Mouse (Mus musculus): Measurements from ENCODE around the gene Elmo1.

Elmo1 gene

GRCm38 (mm10) chr13:20090133-20090710 lies at the start of gene Elmo1:
Gene Elmo1 (plus strand): TSS chr13:20090596.
- DNase-seq (ENCODE audit: low read depth, low spot score) = peak; percentile 93

GRCm38 (mm10) chr13:20041169-20041830 lies 49.1 kb upstream of the Elmo1 start:
- no peak for DNase-seq (ENCODE audit: low read depth, low spot score)

- DNase-seq (ENCODE audit: low read depth, low spot score) = no peak
These were observed 47.5 kb upstream of the Elmo1 start for GRCm38 (mm10) chr13:20042856-20043255.

DNA sequence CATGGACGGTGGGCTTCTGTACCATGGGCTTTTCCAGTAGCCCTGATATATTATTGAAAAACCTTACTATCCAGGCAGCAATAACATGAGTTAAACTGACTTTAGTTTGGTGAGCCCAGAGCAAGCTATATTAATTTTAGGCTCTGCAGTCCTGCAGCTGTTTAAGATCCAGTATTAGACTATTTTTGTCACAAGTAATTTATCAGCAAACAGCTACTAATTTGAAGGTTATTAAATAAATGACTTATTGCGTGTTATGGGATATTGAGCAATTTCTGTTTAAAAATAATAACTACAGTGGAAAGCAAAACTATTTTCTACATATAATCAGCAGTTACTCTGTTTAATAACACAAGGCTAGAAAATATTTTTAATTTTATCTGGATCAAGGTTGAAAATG lies 45.0 kb upstream of the Elmo1 start:
- no peak for DNase-seq (ENCODE audit: low read depth, low spot score)

GRCm38 (mm10) chr13:20045836-20046235 lies 44.6 kb upstream of the Elmo1 start:
- no peak for DNase-seq (ENCODE audit: low read depth, low spot score)

- DNase-seq (ENCODE audit: low read depth, low spot score) = no peak
These were observed 44.0 kb upstream of the Elmo1 start for GRCm38 (mm10) chr13:20046406-20046805.

- peak; percentile 19 for DNase-seq (ENCODE audit: low read depth, low spot score)
These were observed 42.2 kb upstream of the Elmo1 start for GRCm38 (mm10) chr13:20047926-20048836.

DNA sequence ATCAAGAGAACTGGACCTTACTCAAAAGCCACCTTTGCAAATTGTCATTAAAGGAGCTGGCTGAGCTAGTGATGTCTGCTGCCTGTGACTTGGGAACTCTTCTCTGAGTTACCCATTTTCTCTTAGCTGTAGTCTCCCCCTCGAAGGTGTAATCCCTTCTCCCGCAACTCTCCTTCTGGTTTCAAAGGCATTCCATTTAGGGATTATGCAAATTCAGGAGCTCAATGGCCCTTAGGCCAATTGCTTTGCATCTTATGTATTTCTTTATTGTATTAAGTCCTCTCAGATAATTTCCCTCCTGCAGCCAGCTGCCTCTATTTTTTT lies 41.6 kb upstream of the Elmo1 start:
- DNase-seq (ENCODE audit: low read depth, low spot score) = no peak

GRCm38 (mm10) chr13:20049654-20050053 lies 40.7 kb upstream of the Elmo1 start:
- peak; percentile 72 for DNase-seq (ENCODE audit: low read depth, low spot score)

DNA sequence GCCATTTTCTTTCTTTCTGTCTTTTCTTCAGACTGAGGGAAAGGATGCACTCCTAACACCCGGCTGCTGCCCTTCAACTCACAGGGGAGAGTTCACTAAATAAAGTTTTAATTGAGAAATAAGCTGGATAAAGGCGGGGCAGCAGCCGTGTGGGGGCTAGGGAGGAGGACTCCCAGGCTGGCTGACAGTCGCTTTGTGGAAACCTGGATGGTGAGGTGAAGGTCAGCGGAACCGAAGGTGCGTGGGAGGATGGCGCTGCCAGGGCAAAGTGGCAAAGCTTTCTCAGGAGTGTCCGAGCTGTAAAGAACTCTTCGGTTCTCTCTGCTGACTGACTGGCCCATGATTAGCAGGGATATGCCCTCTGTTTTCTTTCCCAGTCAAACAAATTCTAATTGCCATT lies 40.2 kb upstream of the Elmo1 start:
- DNase-seq (ENCODE audit: low read depth, low spot score) = no peak

GRCm38 (mm10) chr13:20057926-20058325 lies 32.5 kb upstream of the Elmo1 start:
- no peak for DNase-seq (ENCODE audit: low read depth, low spot score)

DNA sequence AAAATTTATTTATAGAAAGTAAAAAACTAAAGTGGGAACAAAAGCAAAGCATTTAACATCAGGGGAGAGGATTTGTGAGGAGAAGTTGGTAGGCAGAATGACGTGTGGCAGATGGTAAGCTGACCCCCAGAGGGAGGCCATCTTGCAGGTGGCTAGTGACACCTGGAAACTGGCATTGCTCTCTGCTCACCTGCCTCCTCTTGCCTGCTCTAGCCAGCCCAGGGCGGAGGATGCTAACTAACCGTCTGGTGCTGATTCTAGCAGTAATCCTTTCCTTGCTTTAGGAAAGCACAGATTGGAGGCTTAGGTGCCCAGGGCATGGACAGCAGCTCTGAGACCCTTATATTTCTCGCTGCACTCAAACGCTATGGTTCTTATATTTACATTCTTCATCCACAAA lies 29.4 kb upstream of the Elmo1 start:
- DNase-seq (ENCODE audit: low read depth, low spot score) = no peak

GRCm38 (mm10) chr13:20063331-20063730 lies 27.1 kb upstream of the Elmo1 start:
- DNase-seq (ENCODE audit: low read depth, low spot score) = no peak

DNA sequence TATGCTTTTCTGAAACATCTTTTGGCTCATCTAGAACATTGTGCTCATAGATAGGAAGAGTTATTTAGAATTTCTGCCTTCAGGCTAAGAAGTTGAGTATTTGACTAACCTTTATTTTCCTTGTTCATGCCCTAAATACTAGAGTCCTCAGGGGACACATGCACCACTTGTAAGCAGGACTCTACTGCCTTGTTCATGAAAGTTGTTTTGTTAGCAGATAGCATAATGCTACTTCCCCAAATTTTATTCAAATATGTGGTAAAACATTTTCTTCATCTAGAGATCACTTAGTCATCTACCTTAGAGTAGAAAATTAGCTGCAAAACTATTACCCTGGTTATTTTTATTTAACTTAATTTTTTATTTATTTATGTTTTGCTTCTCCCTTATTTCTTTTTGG lies 18.4 kb upstream of the Elmo1 start:
- peak; percentile 73 for DNase-seq (ENCODE audit: low read depth, low spot score)

DNA sequence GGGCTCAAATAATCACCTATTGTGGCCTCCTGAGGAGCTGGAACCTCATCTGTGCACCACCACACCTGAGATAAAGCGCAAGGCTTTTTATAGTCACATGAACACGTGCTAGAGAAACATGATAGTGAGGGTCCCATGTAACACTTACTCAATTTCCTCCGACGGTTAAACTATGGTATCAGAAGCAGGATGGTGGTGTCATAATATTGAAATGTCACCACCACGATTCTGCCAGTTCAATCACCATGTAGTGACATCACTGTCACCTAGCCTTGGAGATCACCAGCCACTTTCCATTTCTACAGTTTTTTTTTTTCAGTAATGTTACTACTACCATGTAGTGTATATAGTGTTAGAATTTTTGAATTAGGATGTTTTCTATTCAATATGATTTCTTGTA lies 17.4 kb upstream of the Elmo1 start:
- no peak for DNase-seq (ENCODE audit: low read depth, low spot score)

DNA sequence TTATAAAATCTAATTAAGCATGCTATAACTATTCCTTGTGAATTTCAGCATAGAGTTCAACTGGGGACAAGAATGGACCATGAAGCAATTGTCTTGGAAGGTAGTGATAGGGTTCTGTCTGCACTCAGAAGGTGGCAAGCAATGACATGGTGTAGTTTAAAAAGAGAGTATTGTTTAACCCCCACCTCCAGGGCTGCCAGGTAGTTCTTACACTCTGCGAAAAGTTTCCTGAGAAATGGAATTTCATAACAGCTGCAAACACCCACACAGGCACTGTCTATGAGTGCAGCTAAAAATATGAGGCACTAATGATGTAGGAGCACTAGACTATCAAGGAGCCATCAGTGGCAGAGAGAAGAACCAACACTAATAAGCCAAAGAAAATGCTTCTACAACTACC lies 13.9 kb upstream of the Elmo1 start:
- no peak for DNase-seq (ENCODE audit: low read depth, low spot score)

- DNase-seq (ENCODE audit: low read depth, low spot score) = no peak
These were observed 13.2 kb upstream of the Elmo1 start for GRCm38 (mm10) chr13:20077237-20077636.

DNA sequence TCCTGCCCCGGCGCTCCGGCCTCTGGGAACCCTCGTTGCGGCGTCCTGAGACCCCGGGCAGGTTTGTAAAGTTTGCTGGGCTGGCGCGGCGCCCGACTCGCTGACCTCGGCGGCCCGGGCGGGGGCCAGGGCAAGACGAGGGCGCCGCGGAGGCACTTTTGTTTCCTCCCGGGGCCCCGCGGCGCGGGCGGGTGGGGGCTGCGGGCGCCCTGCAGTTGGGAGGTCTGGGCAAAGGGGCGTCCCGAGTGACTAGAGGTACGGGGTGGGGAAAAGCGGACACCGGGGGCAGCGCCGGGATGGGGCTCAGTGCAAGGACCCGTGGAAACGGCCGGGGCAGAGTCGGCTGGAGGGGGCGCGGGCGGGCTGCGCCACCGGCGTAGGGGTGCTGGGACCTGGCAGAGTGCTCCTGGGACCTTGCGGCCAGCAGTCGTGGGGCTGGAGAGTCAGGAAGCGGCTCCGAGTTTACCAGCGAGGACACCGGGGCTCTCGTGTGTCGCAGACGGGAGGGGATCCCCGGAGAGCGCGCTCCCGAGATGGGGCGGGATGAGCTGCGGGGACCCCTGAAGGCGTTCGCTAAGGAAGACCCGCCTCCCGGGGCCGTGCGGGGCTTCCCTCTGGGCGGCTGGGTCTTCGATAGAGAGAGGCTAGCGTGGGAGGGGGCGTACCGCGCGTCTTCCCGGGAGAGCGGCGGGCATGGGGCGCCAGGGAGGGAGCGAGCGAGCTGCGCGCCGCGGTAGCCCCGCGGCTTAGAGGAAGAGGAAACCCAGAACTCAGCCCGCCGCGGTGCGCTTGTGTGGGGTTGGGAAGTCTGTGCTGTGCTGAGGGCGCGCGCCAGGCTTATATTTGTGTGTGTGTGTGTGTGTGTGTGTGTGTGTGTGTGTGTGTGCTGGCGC lies 561 bp downstream of the Elmo1 start:
- peak; percentile 83 for DNase-seq (ENCODE audit: low read depth, low spot score)

- DNase-seq (ENCODE audit: low read depth, low spot score) = no peak
These were observed 1.2 kb downstream of the Elmo1 start for GRCm38 (mm10) chr13:20091604-20091926.

DNA sequence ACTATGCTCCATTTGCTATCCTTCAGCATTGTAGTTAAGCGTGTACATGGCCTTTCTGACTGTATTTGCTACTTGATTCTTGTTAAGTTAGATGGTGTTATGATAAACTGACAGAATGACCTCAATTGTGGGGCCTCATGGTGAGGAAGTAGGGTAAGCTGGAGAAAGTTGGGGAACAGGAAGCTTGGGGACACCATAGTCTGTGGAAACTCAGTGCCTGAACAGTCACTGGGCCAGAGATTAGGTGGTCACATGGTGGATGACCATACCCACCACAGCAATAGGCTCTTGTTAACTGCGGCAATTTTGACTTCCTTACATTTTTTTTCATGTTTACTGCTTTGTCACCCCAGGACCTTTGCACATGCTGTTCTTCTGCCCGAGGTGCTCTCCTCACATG lies 1.9 kb downstream of the Elmo1 start:
- no peak for DNase-seq (ENCODE audit: low read depth, low spot score)

GRCm38 (mm10) chr13:20093307-20094045 lies 3.1 kb downstream of the Elmo1 start:
- no peak for DNase-seq (ENCODE audit: low read depth, low spot score)

Measured in A20 (cell line).